12 mouse cellular contexts compared by ENCODE assay signal in genomic region chr3:88216534-88217326, GRCm38 (mm10). TPM values are rescaled to one million over a fixed set of nuclear protein-coding genes. Genes with fewer than 3 reads are reported as not detected.
DNase-seq lines count a peak whose midpoint lies in the region; ATAC-seq lines count a peak whose summit lies in the region.
"Had no signal": no experiment of that assay in that cellular context is flagged by ENCODE, and none has a peak within 500 bp of the region (broad histone marks: within the 10 kb centered on the region; RNA-seq: fewer than 3 reads in every experiment).

No protein-coding gene starts in this region.

- no peak overlapping the region for H3K27ac ChIP-seq in heart, embryonic 14.5 days (replicated peaks in 1 of 2; ENCODE audit: control insufficient read depth in 1 of 2, insufficient read depth in 1 of 2, low read depth in 2 of 2, low read length in 2 of 2)
- H3K27ac ChIP-seq in heart, embryonic 10.5 days = no peak overlapping the region
- H3K27ac ChIP-seq in forebrain, embryonic 12.5 days = peak overlapping the region; percentile 99
- H3K27ac ChIP-seq in midbrain, embryonic 12.5 days (replicated peaks) = peak overlapping the region; percentile 56; the same call in 1 of the 2 replicates
- H3K27ac ChIP-seq: intestine, embryonic 15.5 days had no signal

- H3K36me3 ChIP-seq in heart, embryonic 14.5 days (ENCODE audit: control insufficient read depth, insufficient read depth, low read length) = no peaks in the 10 kb centered on the region
- H3K36me3 ChIP-seq in heart, embryonic 10.5 days = no peaks in the 10 kb centered on the region
- H3K36me3 ChIP-seq in forebrain, embryonic 12.5 days (replicated peaks) = peaks cover 53% of the 10 kb centered on the region
- 0 out of 2 replicates have a peak, but pooled peaks cover 5% of the 10 kb centered on the region for H3K36me3 ChIP-seq in midbrain, embryonic 12.5 days
- H3K36me3 ChIP-seq: intestine, embryonic 15.5 days had no signal

- H3K27me3 ChIP-seq in heart, embryonic 14.5 days (ENCODE audit: control insufficient read depth, insufficient read depth, low read length) = peaks cover 94% of the 10 kb centered on the region
- H3K27me3 ChIP-seq in heart, embryonic 10.5 days (ENCODE audit: insufficient read depth, poor library complexity, severe bottlenecking) = peaks cover 100% of the 10 kb centered on the region
- H3K27me3 ChIP-seq in forebrain, embryonic 12.5 days = peaks cover 89% of the 10 kb centered on the region
- H3K27me3 ChIP-seq in midbrain, embryonic 12.5 days = peaks cover 98% of the 10 kb centered on the region

- 15% methylated on average over 7 of the region's 7 CpGs for WGBS in heart, embryonic 14.5 days
- 10% methylated on average over 7 of the region's 7 CpGs for WGBS in heart, embryonic 10.5 days
- WGBS in forebrain, embryonic 12.5 days = 8% methylated on average over 7 of the region's 7 CpGs
- WGBS in midbrain, embryonic 12.5 days = 8% methylated on average over 7 of the region's 7 CpGs

- H3K4me1 ChIP-seq in heart, embryonic 14.5 days (ENCODE audit: control insufficient read depth in 2 of 2, insufficient read depth in 2 of 2, low read length in 2 of 2) = peaks cover 0 to 9% of the 10 kb centered on the region in 2 experiments; a peak in 2 of 4 replicates
- peaks cover 20% of the 10 kb centered on the region for H3K4me1 ChIP-seq in heart, embryonic 10.5 days
- peaks cover 85% of the 10 kb centered on the region for H3K4me1 ChIP-seq in forebrain, embryonic 12.5 days
- peaks cover 82% of the 10 kb centered on the region for H3K4me1 ChIP-seq in midbrain, embryonic 12.5 days

- no peak overlapping the region for H3K9ac ChIP-seq in heart, embryonic 14.5 days (ENCODE audit: low read length)
- peak overlapping the region; percentile 99 for H3K9ac ChIP-seq in forebrain, embryonic 12.5 days
- H3K9ac ChIP-seq in midbrain, embryonic 12.5 days (replicated peaks) = peak overlapping the region; percentile 75
- H3K9ac ChIP-seq: intestine, embryonic 15.5 days; liver, postnatal 0 days had no signal

- no peaks in the 10 kb centered on the region for H3K9me3 ChIP-seq in heart, embryonic 14.5 days (ENCODE audit: control insufficient read depth, low read length)
- no peaks in the 10 kb centered on the region for H3K9me3 ChIP-seq in heart, embryonic 10.5 days
- no peaks in the 10 kb centered on the region for H3K9me3 ChIP-seq in forebrain, embryonic 12.5 days
- H3K9me3 ChIP-seq in midbrain, embryonic 12.5 days = no peaks in the 10 kb centered on the region
- H3K9me3 ChIP-seq: intestine, embryonic 15.5 days had no signal

- no peak for DNase-seq in heart, embryonic 10.5 days (ENCODE audit: low spot score)
- peak; percentile 64 for DNase-seq in adipocyte (ENCODE audit: low spot score)
- no peak for DNase-seq in ovary, postnatal 14 days (ENCODE audit: low spot score)
- no peak for DNase-seq in thymus, postnatal 36 days
- DNase-seq in urinary bladder, postnatal 10 days (ENCODE audit: low spot score) = no peak
- DNase-seq: liver, postnatal 0 days had no signal

- peak overlapping the region; percentile 68; the same call in 1 of the 2 replicates for H3K4me2 ChIP-seq in heart, embryonic 14.5 days (ENCODE audit: low read length)
- H3K4me2 ChIP-seq in forebrain, embryonic 12.5 days = peak overlapping the region; percentile 88
- peak overlapping the region; percentile 60 for H3K4me2 ChIP-seq in midbrain, embryonic 12.5 days (replicated peaks)

- no peak for ATAC-seq in heart, embryonic 14.5 days (ENCODE audit: insufficient number of reproducible peaks, insufficient read depth, low FRiP score, low read depth)
- ATAC-seq in forebrain, embryonic 12.5 days (ENCODE audit: low FRiP score) = no peak
- ATAC-seq in midbrain, embryonic 12.5 days (ENCODE audit: low FRiP score, low read depth) = no peak
- ATAC-seq: intestine, embryonic 15.5 days; liver, postnatal 0 days; Patski had no signal

- no peak overlapping the region for H3K4me3 ChIP-seq in heart, embryonic 14.5 days (ENCODE audit: control insufficient read depth in 1 of 2, insufficient read depth in 1 of 2, low read depth in 1 of 2, low read length in 2 of 2)
- no peak overlapping the region for H3K4me3 ChIP-seq in heart, embryonic 10.5 days
- peak overlapping the region; percentile 83 for H3K4me3 ChIP-seq in forebrain, embryonic 12.5 days (replicated peaks)
- H3K4me3 ChIP-seq in midbrain, embryonic 12.5 days = peak overlapping the region; percentile 55
- H3K4me3 ChIP-seq: erythroblast, embryonic 14.5 days had no signal

RNA-seq across cellular contexts. Expression of gene Rhbg, which starts 37.8 kb away (rescaled TPM):
- not detected in 2 replicates for polyA plus RNA-seq in heart, embryonic 14.5 days (2014; fragmentation: Nextera tagmentation; extraction: Ambion mirVana)
- polyA plus RNA-seq in heart, embryonic 10.5 days (2016; fragmentation: Nextera tagmentation; extraction: Ambion mirVana) = 0.09 and 8.2 TPM in 2 replicates
- 0.28 TPM in 1 of 2 replicates, not detected in the other for polyA plus RNA-seq in forebrain, embryonic 12.5 days (2016; fragmentation: Nextera tagmentation; extraction: Ambion mirVana)
- polyA plus RNA-seq in midbrain, embryonic 12.5 days (2016; fragmentation: Nextera tagmentation; extraction: Ambion mirVana) = 0.26 TPM in 1 of 2 replicates, not detected in the other
- polyA plus RNA-seq: erythroblast, embryonic 14.5 days; Patski had no signal

Comparison
In these comparisons a context has a peak if more than half of its experiments do, and no peak if none do; other contexts are left out.
1. H3K27ac ChIP-seq: peak in forebrain, embryonic 12.5 days (single experiment) and midbrain, embryonic 12.5 days (single experiment); none in heart, embryonic 14.5 days (0 of 2) and heart, embryonic 10.5 days (single experiment).
2. H3K4me3 ChIP-seq: peak in forebrain, embryonic 12.5 days (single experiment) and midbrain, embryonic 12.5 days (single experiment); none in heart, embryonic 14.5 days (0 of 2) and heart, embryonic 10.5 days (single experiment).
3. Peak in every context shown above with its lines, with median percentiles within 50 percentile points of each other: H3K4me2 ChIP-seq.